Mouse (Mus musculus) heart, postnatal 0 days (tissue): ENCODE results near the gene Pigb.

ENCODE experiments used
- CTCF ChIP-seq: IDR thresholded peaks from 2 replicates; pipeline ENCODE4 v1.5.1; 2016; ENCODE audit warnings: antibody characterized with exemption, control low read depth, low read depth
- EP300 ChIP-seq: IDR thresholded peaks from 2 replicates; pipeline ENCODE4 v1.6.1; 2016; ENCODE audit warnings: antibody characterized with exemption, low read depth

DNA sequence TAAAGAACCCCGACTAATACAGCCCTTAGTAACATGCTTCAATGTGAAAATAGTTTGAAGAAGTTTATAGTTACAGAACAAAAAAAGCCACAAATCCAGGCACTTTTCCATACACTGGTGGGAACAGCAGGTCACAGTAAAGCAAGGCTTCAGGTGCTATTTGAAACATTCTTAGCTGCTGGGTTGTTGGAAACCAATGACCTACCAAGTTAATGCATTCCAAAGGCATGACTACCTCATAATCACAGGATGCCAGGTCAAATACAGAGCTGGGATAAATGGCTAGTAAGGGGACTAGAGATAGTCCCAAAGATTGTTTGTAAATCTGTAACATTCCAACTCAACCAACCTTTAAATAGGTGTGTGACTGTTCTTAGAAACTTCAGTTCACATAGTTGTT lies 64.9 kb downstream of the Pigb start:
- TF ChIP-seq EP300: no peak
- no peak for TF ChIP-seq CTCF
